Mouse (Mus musculus) intestine, embryonic 16.5 days (tissue): ENCODE data around the gene Eef1b2. TPM values are rescaled to one million over a fixed set of nuclear protein-coding genes. Genes with fewer than 3 reads are reported as not detected.

Experiments used
- ATAC-seq: fragments of 200-750 bp; cut with Nextera tagmentation; 2 replicates; pipeline ENCODE4 v1.8.0; 2017; ENCODE audit warnings: moderate TSS enrichment, moderate library complexity
- H3K27ac ChIP-seq: fragments of 300-500 bp; sonication (generic); 2 replicates; pipeline ENCODE4 v1.5.1; 2014; ENCODE audit warnings: mild to moderate bottlenecking, low read length
- H3K27me3 ChIP-seq: fragments of 300-500 bp; sonication (generic); replicated peaks from 2 replicates; pipeline ENCODE4 v1.6.1; 2014; ENCODE audit warnings: low read length, control low read depth, mixed read lengths; ENCODE audit not compliant: control insufficient read depth, insufficient read depth
- H3K36me3 ChIP-seq: fragments of 300-500 bp; sonication (generic); 2 replicates; pipeline ENCODE4 v1.6.1; 2014; ENCODE audit warnings: low read length, control low read depth; ENCODE audit not compliant: control insufficient read depth, insufficient read depth
- H3K4me1 ChIP-seq: fragments of 300-500 bp; sonication (generic); 2 replicates; pipeline ENCODE4 v1.6.1; 2014; ENCODE audit warnings: low read length, control low read depth, mixed read lengths; ENCODE audit not compliant: control insufficient read depth, insufficient read depth
- H3K4me2 ChIP-seq: fragments of 300-500 bp; sonication (generic); 2 replicates; pipeline ENCODE4 v1.6.1; 2014; ENCODE audit warnings: low read depth, low read length, control low read depth
- H3K4me3 ChIP-seq: fragments of 300-500 bp; sonication (generic); 2 replicates; pipeline ENCODE4 v1.5.1; 2014; ENCODE audit warnings: mild to moderate bottlenecking, low read length
- H3K9ac ChIP-seq: fragments of 300-500 bp; sonication (generic); 2 replicates; pipeline ENCODE4 v1.6.1; 2014; ENCODE audit warnings: low read depth, low read length
- H3K9me3 ChIP-seq: fragments of 300-500 bp; sonication (generic); 2 replicates; pipeline ENCODE4 v1.6.1; 2016; ENCODE audit warnings: low read length, control low read depth; ENCODE audit not compliant: control insufficient read depth
- WGBS: fragments of 180-500 bp; shearing (Covaris S2); extraction: QIAGEN DNeasy Blood & Tissue Kit; methylation state at CpG from one replicate; pipeline ENCODE4 v1.1.7; 2014; 5-methylcytosine and 5-hydroxymethylcytosine counted together
- microRNA-seq: library from miRNA; unstranded; fragments of <30 nt; microRNA quantifications from one replicate; pipeline ENCODE4, GENCODE M21; 2016
- polyA plus RNA-seq: library from polyadenylated mRNA; unstranded; fragments of >200 nt; fragmentation: Nextera tagmentation; extraction: Ambion mirVana; gene quantifications from 2 replicates; pipeline ENCODE4 v1.2.1, GENCODE M21; 2015

The Eef1b2 gene
- polyA plus RNA-seq, 1 experiment from 2014 or later, result 518 TPM

GRCm38 (mm10) chr1:63225890-63226289, 49.3 kb downstream of the Eef1b2 start:
- Histone ChIP-seq H3K36me3 (no peaks in the 10 kb centered on the region), H3K9ac (no peak overlapping the region), H3K4me3 (no peak overlapping the region), H3K4me1 (no peaks in the 10 kb centered on the region), H3K4me2 (no peak overlapping the region), H3K9me3 (no peaks in the 10 kb centered on the region), H3K27ac (no peak overlapping the region), H3K27me3 (no peaks in the 10 kb centered on the region)
- WGBS, result 19% methylated on average over 7 of the region's 7 CpGs
- ATAC-seq, result no peak

DNA sequence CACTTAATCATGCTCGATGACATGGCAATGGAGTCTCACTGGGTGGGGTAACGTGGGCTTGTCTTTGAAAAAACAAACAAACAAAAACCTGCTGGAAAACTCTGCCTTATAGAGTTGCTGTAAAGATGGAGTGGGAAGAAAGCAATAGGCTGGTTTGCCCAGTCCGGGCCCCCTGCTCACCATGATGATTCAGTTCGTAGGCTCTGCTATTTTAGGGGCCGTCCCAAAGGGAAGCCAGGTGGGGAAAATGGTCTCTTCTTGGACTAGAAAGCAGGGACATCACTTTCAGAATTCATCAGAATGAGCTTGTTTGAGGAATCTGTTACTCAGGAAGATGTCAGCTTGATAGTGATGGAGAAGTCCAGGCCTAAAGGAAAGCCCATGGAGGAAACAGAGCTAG, 50.6 kb downstream of the Eef1b2 start:
- Histone ChIP-seq H3K4me1 (no peaks in the 10 kb centered on the region), H3K9ac (no peak overlapping the region), H3K36me3 (no peaks in the 10 kb centered on the region), H3K4me3 (no peak overlapping the region), H3K9me3 (no peaks in the 10 kb centered on the region), H3K4me2 (no peak overlapping the region), H3K27me3 (no peaks in the 10 kb centered on the region), H3K27ac (no peak overlapping the region)
- no peak for ATAC-seq
- 76% methylated on average over 5 of the region's 5 CpGs for WGBS

Small RNA genes within 50 kb of the gene (microRNA-seq; reads per million reads assigned to microRNA genes)
- gene Gm24557, result not detected
- not detected for gene Gm27512

Other genes starting within 250 kb of the Eef1b2 start
- gene Ino80d, start 62.2 kb upstream of the Eef1b2 start, polyA plus RNA-seq, result 7.6 and 8.7 TPM in 2 replicates
- 202 TPM in 2 replicates for gene Ndufs1, start within 50 bp of the Eef1b2 start, polyA plus RNA-seq
- 0.09 TPM in 1 of 2 replicates, not detected in the other for gene Gpr1, start 37.7 kb downstream of the Eef1b2 start, polyA plus RNA-seq
- 3.0 and 3.4 TPM in 2 replicates for gene Zdbf2, start 96.4 kb downstream of the Eef1b2 start, polyA plus RNA-seq